Mouse (Mus musculus) heart, embryonic 11.5 days (tissue): Measurements from ENCODE around the gene Zfp385b. TPM values are rescaled to one million over a fixed set of nuclear protein-coding genes. Genes with fewer than 3 reads are reported as not detected.

Experiments
- ATAC-seq: fragments of 200-750 bp; cut with Nextera tagmentation; replicated peaks from 2 replicates; pipeline ENCODE4 v1.8.0; 2017; ENCODE audit warnings: moderate library complexity; ENCODE audit not compliant: insufficient number of reproducible peaks, low FRiP score, low TSS enrichment
- H3K27ac ChIP-seq: fragments of 300-500 bp; sonication (generic); 2 replicates; pipeline ENCODE4 v1.5.1; 2014; ENCODE audit warnings: mild to moderate bottlenecking, low read depth, low read length
- H3K27me3 ChIP-seq: fragments of 300-500 bp; sonication (generic); 2 replicates; pipeline ENCODE4 v1.6.1; 2014; ENCODE audit warnings: mild to moderate bottlenecking, low read length, mixed read lengths; ENCODE audit not compliant: control insufficient read depth, insufficient read depth
- H3K36me3 ChIP-seq: fragments of 300-500 bp; sonication (generic); 2 replicates; pipeline ENCODE4 v1.6.1; 2014; ENCODE audit warnings: mild to moderate bottlenecking, low read length, moderate library complexity, mixed read lengths; ENCODE audit not compliant: control insufficient read depth, insufficient read depth
- H3K4me1 ChIP-seq: fragments of 300-500 bp; sonication (generic); 2 replicates; pipeline ENCODE4 v1.6.1; 2014; ENCODE audit warnings: low read length; ENCODE audit not compliant: control insufficient read depth, insufficient read depth
- H3K4me2 ChIP-seq: fragments of 300-500 bp; sonication (generic); 2 replicates; pipeline ENCODE4 v1.6.1; 2014; ENCODE audit warnings: mild to moderate bottlenecking, moderate library complexity
- H3K4me3 ChIP-seq: fragments of 300-500 bp; sonication (generic); 2 replicates; pipeline ENCODE4 v1.5.1; 2014; ENCODE audit warnings: low read depth, low read length
- H3K9ac ChIP-seq: fragments of 300-500 bp; sonication (generic); 2 replicates; pipeline ENCODE4 v1.6.1; 2014; ENCODE audit warnings: mild to moderate bottlenecking, low read depth, low read length, moderate library complexity
- H3K9me3 ChIP-seq: fragments of 300-500 bp; sonication (generic); replicated peaks from 2 replicates; pipeline ENCODE4 v1.6.1; 2016; ENCODE audit warnings: low read length; ENCODE audit not compliant: control insufficient read depth
- WGBS: fragments of 180-500 bp; shearing (Covaris S2); extraction: QIAGEN DNeasy Blood & Tissue Kit; methylation state at CpG from one replicate; pipeline ENCODE4 v1.1.7; 2014; ENCODE audit not compliant: insufficient replicate concordance; 5-methylcytosine and 5-hydroxymethylcytosine counted together
- polyA plus RNA-seq: library from polyadenylated mRNA; unstranded; fragments of >200 nt; fragmentation: Nextera tagmentation; extraction: Ambion mirVana; gene quantifications from 2 replicates; pipeline ENCODE4 v1.2.1, GENCODE M21; 2014

Zfp385b gene
- polyA plus RNA-seq, 1 experiment from 2014 or later, result 3.8 TPM

- no peaks in the 10 kb centered on the region for H3K36me3 ChIP-seq
- H3K27ac ChIP-seq, result no peak overlapping the region
- WGBS, result 68% methylated on average over 15 of the region's 15 CpGs
- no peak overlapping the region for H3K4me3 ChIP-seq
- H3K9me3 ChIP-seq, result no peaks in the 10 kb centered on the region
- no peaks in the 10 kb centered on the region for H3K27me3 ChIP-seq
- H3K9ac ChIP-seq, result no peak overlapping the region
- ATAC-seq, result no peak
- no peak overlapping the region for H3K4me2 ChIP-seq
- H3K4me1 ChIP-seq, result no peaks in the 10 kb centered on the region
Measured at GRCm38 (mm10) chr2:77775247-77775880, 44.1 kb downstream of the Zfp385b start.

GRCm38 (mm10) chr2:77770056-77770697, 49.3 kb downstream of the Zfp385b start:
- no peaks in the 10 kb centered on the region for H3K36me3 ChIP-seq
- no peak overlapping the region for H3K4me2 ChIP-seq
- WGBS, result 63% methylated on average over 8 of the region's 8 CpGs
- H3K9ac ChIP-seq, result no peak overlapping the region
- no peak overlapping the region for H3K4me3 ChIP-seq
- no peak overlapping the region for H3K27ac ChIP-seq
- H3K9me3 ChIP-seq, result no peaks in the 10 kb centered on the region
- peaks cover 3% of the 10 kb centered on the region; the same call in 1 of the 2 replicates for H3K4me1 ChIP-seq
- H3K27me3 ChIP-seq, result no peaks in the 10 kb centered on the region
- no peak for ATAC-seq

GRCm38 (mm10) chr2:77768321-77768886, 51.0 kb downstream of the Zfp385b start:
- 80% methylated on average over 17 of the region's 17 CpGs for WGBS
- Histone ChIP-seq H3K4me3 (no peak overlapping the region), H3K4me1 (peaks cover 3% of the 10 kb centered on the region; the same call in 1 of the 2 replicates), H3K9ac (no peak overlapping the region), H3K9me3 (no peaks in the 10 kb centered on the region), H3K27ac (no peak overlapping the region), H3K27me3 (no peaks in the 10 kb centered on the region), H3K4me2 (no peak overlapping the region), H3K36me3 (no peaks in the 10 kb centered on the region)
- no peak for ATAC-seq

GRCm38 (mm10) chr2:77761967-77762366, 57.5 kb downstream of the Zfp385b start:
- Histone ChIP-seq H3K27me3 (no peaks in the 10 kb centered on the region), H3K27ac (no peak overlapping the region), H3K9ac (no peak overlapping the region), H3K36me3 (no peaks in the 10 kb centered on the region), H3K9me3 (no peaks in the 10 kb centered on the region), H3K4me3 (no peak overlapping the region), H3K4me1 (peaks cover 3% of the 10 kb centered on the region; the same call in 1 of the 2 replicates), H3K4me2 (no peak overlapping the region)
- WGBS, result 85% methylated on average over 8 of the region's 8 CpGs
- no peak for ATAC-seq

- no peaks in the 10 kb centered on the region for H3K4me1 ChIP-seq
- H3K4me2 ChIP-seq, result no peak overlapping the region
- ATAC-seq, result no peak
- H3K36me3 ChIP-seq, result no peaks in the 10 kb centered on the region
- no peaks in the 10 kb centered on the region for H3K27me3 ChIP-seq
- H3K27ac ChIP-seq, result no peak overlapping the region
- H3K9me3 ChIP-seq, result no peaks in the 10 kb centered on the region
- H3K9ac ChIP-seq, result no peak overlapping the region
- WGBS, result 75% methylated on average over 15 of the region's 15 CpGs
- no peak overlapping the region for H3K4me3 ChIP-seq
Measured at GRCm38 (mm10) chr2:77758403-77759071, 60.9 kb downstream of the Zfp385b start.

GRCm38 (mm10) chr2:77752491-77752890, 66.9 kb downstream of the Zfp385b start:
- no peaks in the 10 kb centered on the region for H3K27me3 ChIP-seq
- H3K4me2 ChIP-seq, result no peak overlapping the region
- no peak for ATAC-seq
- H3K4me3 ChIP-seq, result no peak overlapping the region
- H3K4me1 ChIP-seq, result no peaks in the 10 kb centered on the region
- no peak overlapping the region for H3K27ac ChIP-seq
- H3K36me3 ChIP-seq, result no peaks in the 10 kb centered on the region
- WGBS, result 78% methylated on average over 4 of the region's 4 CpGs
- no peaks in the 10 kb centered on the region for H3K9me3 ChIP-seq
- H3K9ac ChIP-seq, result no peak overlapping the region

GRCm38 (mm10) chr2:77749631-77750030, 69.8 kb downstream of the Zfp385b start:
- Histone ChIP-seq H3K27me3 (no peaks in the 10 kb centered on the region), H3K27ac (no peak overlapping the region), H3K36me3 (no peaks in the 10 kb centered on the region), H3K4me1 (no peaks in the 10 kb centered on the region), H3K4me2 (no peak overlapping the region), H3K9me3 (no peaks in the 10 kb centered on the region), H3K4me3 (no peak overlapping the region), H3K9ac (no peak overlapping the region)
- ATAC-seq, result no peak
- WGBS, result 49% methylated on average over 3 of the region's 3 CpGs

GRCm38 (mm10) chr2:77746417-77746816, 73.0 kb downstream of the Zfp385b start:
- Histone ChIP-seq H3K9me3 (no peaks in the 10 kb centered on the region), H3K4me3 (no peak overlapping the region), H3K4me2 (no peak overlapping the region), H3K9ac (no peak overlapping the region), H3K27ac (no peak overlapping the region), H3K4me1 (no peaks in the 10 kb centered on the region), H3K27me3 (no peaks in the 10 kb centered on the region), H3K36me3 (no peaks in the 10 kb centered on the region)
- no peak for ATAC-seq
- 68% methylated on average over 5 of the region's 5 CpGs for WGBS
